Mouse (Mus musculus) thymus, adult 2 months (tissue): ENCODE data around the gene Slc2a9.

Experiments used
- CTCF ChIP-seq: fragments of 200-500 bp; IDR thresholded peaks from 2 replicates; pipeline ENCODE4 v1.5.1; 2012; ENCODE audit warnings: mild to moderate bottlenecking, control low read depth, low read length, moderate library complexity, borderline replicate concordance; ENCODE audit not compliant: control insufficient read depth, poor library complexity, insufficient read depth; ENCODE audit errors: extremely low read depth
- POLR2A ChIP-seq: fragments of 200-500 bp; IDR thresholded peaks from 2 replicates; pipeline ENCODE4 v1.6.1; 2012; ENCODE audit warnings: mild to moderate bottlenecking, low read length, control low read depth, moderate library complexity; ENCODE audit not compliant: control insufficient read depth, poor library complexity, insufficient read depth; ENCODE audit errors: extremely low read depth

- TF ChIP-seq CTCF (no peak), POLR2A (no peak)
These were observed 4.5 kb downstream of the Slc2a9 start for GRCm38 (mm10) chr5:38498479-38498878.
